Mouse (Mus musculus): ENCODE results near the gene Epyc. TPM values are rescaled to one million over a fixed set of nuclear protein-coding genes. Genes with fewer than 3 reads are reported as not detected.

Epyc gene
- polyA plus RNA-seq, 1 experiment from 2014 or later: 0.78 TPM

DNA sequence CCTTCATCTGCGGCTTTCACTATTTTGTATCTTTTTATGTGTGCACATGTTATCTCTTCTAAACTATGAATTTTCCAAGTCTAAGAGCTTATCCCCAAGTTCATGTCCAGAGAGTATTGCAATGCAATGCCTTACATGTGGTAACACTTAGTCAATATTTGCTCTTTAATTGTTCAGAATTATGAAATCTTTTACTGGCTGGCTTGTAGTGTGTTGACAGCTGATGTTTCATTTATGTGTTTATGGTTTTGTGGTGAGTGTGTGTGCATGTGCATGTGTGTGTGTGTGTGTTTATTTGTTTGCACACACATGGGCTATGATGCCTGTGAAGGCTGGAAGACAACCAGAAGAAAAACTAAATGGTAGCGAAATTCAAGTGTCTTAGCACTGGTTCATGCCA, 1.9 kb upstream of the Epyc start:
- H3K36me3 ChIP-seq (ENCODE audit: control insufficient read depth, insufficient read depth, low read length): no peaks in the 10 kb centered on the region
- 83% methylated on average over 2 of the region's 2 CpGs for WGBS
- no peak for ATAC-seq (ENCODE audit: low read depth)

DNA sequence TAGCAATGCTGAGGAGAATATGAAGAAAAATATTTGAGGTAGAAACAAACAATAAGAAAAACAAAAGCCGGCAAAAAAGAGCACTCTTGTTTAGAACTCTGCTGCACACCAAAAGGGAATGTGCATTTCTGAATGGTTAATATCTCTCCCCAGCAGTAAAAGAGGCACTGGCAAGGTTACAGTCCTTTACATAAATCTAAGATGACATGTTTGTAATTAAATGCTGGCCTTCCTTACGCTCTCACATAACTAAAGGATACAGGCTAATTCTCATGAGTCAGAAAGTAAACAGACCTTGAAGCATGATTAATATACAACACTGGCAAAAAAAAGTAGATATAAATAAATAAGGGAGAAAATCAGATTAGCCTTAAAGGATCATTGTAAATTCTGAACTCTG, 6.5 kb downstream of the Epyc start:
- ATAC-seq (ENCODE audit: low read depth): no peak
- Histone ChIP-seq H3K36me3 (ENCODE audit: control insufficient read depth, insufficient read depth, low read length) (no peaks in the 10 kb centered on the region), H3K4me2 (ENCODE audit: low read depth, low read length) (no peak overlapping the region), H3K4me3 (ENCODE audit: low read length) (no peak overlapping the region), H3K9me3 (ENCODE audit: control insufficient read depth, low read length) (no peaks in the 10 kb centered on the region), H3K4me1 (replicated peaks; ENCODE audit: control insufficient read depth, insufficient read depth, low read length) (0 out of 2 replicates have a peak, but pooled peaks cover 2% of the 10 kb centered on the region), H3K27me3 (ENCODE audit: control insufficient read depth, insufficient read depth, low read depth, low read length) (no peaks in the 10 kb centered on the region), H3K9ac (ENCODE audit: low read length) (no peak overlapping the region), H3K27ac (ENCODE audit: low read length) (no peak overlapping the region)
- 32% methylated on average over 2 of the region's 2 CpGs for WGBS

More for the DNA sequence above, 1.9 kb upstream of the Epyc start:
- H3K9me3 ChIP-seq (ENCODE audit: control insufficient read depth, low read length): no peaks in the 10 kb centered on the region
- H3K27me3 ChIP-seq (ENCODE audit: control insufficient read depth, insufficient read depth, low read depth, low read length): no peaks in the 10 kb centered on the region
- H3K4me1 ChIP-seq (replicated peaks; ENCODE audit: control insufficient read depth, insufficient read depth, low read length): no peaks in the 10 kb centered on the region
- no peak overlapping the region for H3K9ac ChIP-seq (ENCODE audit: low read length)
- H3K4me3 ChIP-seq (ENCODE audit: low read length): no peak overlapping the region
- H3K4me2 ChIP-seq (ENCODE audit: low read depth, low read length): no peak overlapping the region
- H3K27ac ChIP-seq (ENCODE audit: low read length): no peak overlapping the region

DNA sequence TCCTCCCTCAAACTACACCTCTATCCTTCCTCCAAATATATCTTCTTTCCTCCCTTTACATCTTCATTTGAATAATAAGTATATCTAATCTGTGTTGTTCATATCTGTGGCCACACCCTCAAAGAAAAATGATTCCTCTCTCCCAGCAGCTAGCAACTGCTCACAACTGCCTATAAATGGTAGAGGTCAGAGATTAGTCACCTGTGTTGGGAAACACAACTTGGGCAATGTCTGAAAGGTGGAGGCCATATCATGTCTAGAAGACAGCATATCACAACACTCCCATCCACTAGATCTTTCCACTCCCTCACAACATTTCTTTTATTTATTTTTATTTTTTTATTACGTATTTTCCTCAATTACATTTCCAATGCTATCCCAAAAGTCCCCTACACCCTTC, 15.6 kb downstream of the Epyc start:
- H3K9me3 ChIP-seq (ENCODE audit: control insufficient read depth, low read length): no peaks in the 10 kb centered on the region
- H3K4me2 ChIP-seq (ENCODE audit: low read depth, low read length): no peak overlapping the region
- no peak overlapping the region for H3K9ac ChIP-seq (ENCODE audit: low read length)
- no peak overlapping the region for H3K27ac ChIP-seq (ENCODE audit: low read length)
- H3K36me3 ChIP-seq (ENCODE audit: control insufficient read depth, insufficient read depth, low read length): no peaks in the 10 kb centered on the region
- H3K4me1 ChIP-seq (replicated peaks; ENCODE audit: control insufficient read depth, insufficient read depth, low read length): no peaks in the 10 kb centered on the region
- H3K4me3 ChIP-seq (ENCODE audit: low read length): no peak overlapping the region
- no peak for ATAC-seq (ENCODE audit: low read depth)
- H3K27me3 ChIP-seq (ENCODE audit: control insufficient read depth, insufficient read depth, low read depth, low read length): no peaks in the 10 kb centered on the region
- WGBS: 93% methylated on average over 1 of the region's 1 CpGs

DNA sequence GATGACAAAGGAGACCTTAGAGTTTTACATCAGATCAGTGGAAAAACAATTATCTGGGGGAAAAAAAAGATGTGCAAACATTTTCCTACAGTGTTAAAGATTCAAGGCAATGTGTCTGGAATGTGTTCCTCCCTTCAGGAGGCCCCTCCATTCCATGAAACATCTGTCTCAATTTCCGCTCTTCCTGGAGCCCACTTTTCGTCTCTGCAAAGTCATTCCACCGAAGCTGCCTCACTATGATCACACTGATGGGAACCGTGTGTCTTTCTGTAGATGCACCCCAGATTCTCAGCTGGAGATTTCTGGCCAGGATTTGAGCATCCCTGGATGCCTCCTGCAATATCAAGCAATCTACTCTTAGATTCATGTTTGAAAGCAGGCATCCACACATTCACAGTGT, 24.8 kb downstream of the Epyc start:
- no peak overlapping the region for H3K27ac ChIP-seq (ENCODE audit: low read length)
- H3K4me1 ChIP-seq (replicated peaks; ENCODE audit: control insufficient read depth, insufficient read depth, low read length): no peaks in the 10 kb centered on the region
- H3K4me2 ChIP-seq (ENCODE audit: low read depth, low read length): no peak overlapping the region
- H3K36me3 ChIP-seq (ENCODE audit: control insufficient read depth, insufficient read depth, low read length): no peaks in the 10 kb centered on the region
- ATAC-seq (ENCODE audit: low read depth): no peak
- no peaks in the 10 kb centered on the region for H3K27me3 ChIP-seq (ENCODE audit: control insufficient read depth, insufficient read depth, low read depth, low read length)
- H3K4me3 ChIP-seq (ENCODE audit: low read length): no peak overlapping the region
- WGBS: 56% methylated on average over 4 of the region's 4 CpGs
- H3K9ac ChIP-seq (ENCODE audit: low read length): no peak overlapping the region
- no peaks in the 10 kb centered on the region for H3K9me3 ChIP-seq (ENCODE audit: control insufficient read depth, low read length)

DNA sequence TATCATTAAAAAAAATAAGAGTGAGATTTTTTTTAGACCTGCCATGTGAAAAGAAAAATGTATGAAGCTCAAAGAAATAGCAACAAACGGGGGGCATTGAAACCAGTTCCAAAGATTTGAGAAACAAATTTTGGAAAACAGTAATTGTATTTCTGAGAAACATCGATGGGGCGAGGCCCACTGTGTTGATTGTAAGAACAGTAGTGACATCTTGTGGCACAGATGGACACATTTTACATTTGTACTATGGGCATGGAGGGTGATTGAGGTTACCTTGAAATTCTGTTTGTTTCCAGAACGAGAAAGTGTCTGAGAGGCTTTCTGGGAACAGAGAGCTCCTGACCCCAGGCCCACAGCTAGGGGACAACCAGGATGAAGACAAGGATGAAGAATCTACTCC, 26.3 kb downstream of the Epyc start:
- Histone ChIP-seq H3K27me3 (ENCODE audit: control insufficient read depth, insufficient read depth, low read depth, low read length) (no peaks in the 10 kb centered on the region), H3K4me1 (replicated peaks; ENCODE audit: control insufficient read depth, insufficient read depth, low read length) (no peaks in the 10 kb centered on the region), H3K9ac (ENCODE audit: low read length) (no peak overlapping the region), H3K36me3 (ENCODE audit: control insufficient read depth, insufficient read depth, low read length) (no peaks in the 10 kb centered on the region), H3K4me3 (ENCODE audit: low read length) (no peak overlapping the region), H3K27ac (ENCODE audit: low read length) (no peak overlapping the region), H3K9me3 (ENCODE audit: control insufficient read depth, low read length) (no peaks in the 10 kb centered on the region), H3K4me2 (ENCODE audit: low read depth, low read length) (no peak overlapping the region)
- 34% methylated on average over 4 of the region's 4 CpGs for WGBS
- no peak; the same call in 1 of the 2 replicates for ATAC-seq (ENCODE audit: low read depth)

DNA sequence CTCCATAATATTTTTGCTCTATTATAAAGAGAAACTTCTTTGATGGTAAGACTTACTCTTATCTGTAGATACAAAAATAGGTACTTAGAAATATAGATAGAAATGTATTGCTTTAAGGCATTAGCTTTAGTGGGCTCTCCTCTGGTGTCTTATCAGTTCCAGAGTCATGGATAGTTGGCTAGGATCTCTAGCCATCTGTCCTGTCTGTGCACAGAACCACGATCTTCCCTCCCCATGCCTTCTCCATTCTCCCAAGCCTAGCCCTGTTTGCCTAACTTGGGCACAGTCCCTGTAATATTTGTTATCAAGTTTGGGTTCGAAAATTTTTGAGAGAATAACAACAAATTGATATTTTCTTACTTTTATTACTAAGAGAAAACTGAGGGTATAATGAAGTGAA, 29.4 kb downstream of the Epyc start:
- no peaks in the 10 kb centered on the region for H3K36me3 ChIP-seq (ENCODE audit: control insufficient read depth, insufficient read depth, low read length)
- ATAC-seq (ENCODE audit: low read depth): no peak
- no peaks in the 10 kb centered on the region for H3K9me3 ChIP-seq (ENCODE audit: control insufficient read depth, low read length)
- no peak overlapping the region for H3K9ac ChIP-seq (ENCODE audit: low read length)
- H3K4me2 ChIP-seq (ENCODE audit: low read depth, low read length): no peak overlapping the region
- H3K27ac ChIP-seq (ENCODE audit: low read length): no peak overlapping the region
- H3K4me3 ChIP-seq (ENCODE audit: low read length): no peak overlapping the region
- no peaks in the 10 kb centered on the region for H3K27me3 ChIP-seq (ENCODE audit: control insufficient read depth, insufficient read depth, low read depth, low read length)
- no peaks in the 10 kb centered on the region for H3K4me1 ChIP-seq (replicated peaks; ENCODE audit: control insufficient read depth, insufficient read depth, low read length)
- WGBS: 55% methylated on average over 2 of the region's 2 CpGs

DNA sequence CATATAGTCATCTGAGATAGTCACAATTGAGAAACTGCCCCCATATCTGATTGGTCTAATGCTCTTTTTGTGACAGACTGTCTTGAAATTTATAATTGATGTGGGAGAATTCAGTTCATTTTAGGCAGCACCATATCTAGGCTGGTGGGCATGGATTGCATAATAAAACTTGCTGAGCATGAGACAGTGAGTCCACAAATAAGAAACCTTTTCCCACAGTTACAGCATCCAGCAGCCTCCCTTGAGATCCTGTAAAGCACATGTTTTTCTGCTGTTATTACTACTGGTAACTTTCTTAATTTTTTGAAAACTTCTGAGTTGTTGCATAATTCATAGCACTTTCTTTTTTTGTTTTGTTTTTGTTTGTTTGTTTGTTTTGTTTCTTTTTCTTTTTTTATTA, 39.1 kb downstream of the Epyc start:
- Histone ChIP-seq H3K36me3 (ENCODE audit: control insufficient read depth, insufficient read depth, low read length) (no peaks in the 10 kb centered on the region), H3K4me2 (ENCODE audit: low read depth, low read length) (no peak overlapping the region), H3K4me1 (replicated peaks; ENCODE audit: control insufficient read depth, insufficient read depth, low read length) (no peaks in the 10 kb centered on the region), H3K4me3 (ENCODE audit: low read length) (no peak overlapping the region), H3K9me3 (ENCODE audit: control insufficient read depth, low read length) (no peaks in the 10 kb centered on the region), H3K9ac (ENCODE audit: low read length) (no peak overlapping the region), H3K27ac (ENCODE audit: low read length) (no peak overlapping the region), H3K27me3 (ENCODE audit: control insufficient read depth, insufficient read depth, low read depth, low read length) (no peaks in the 10 kb centered on the region)
- ATAC-seq (ENCODE audit: low read depth): no peak

DNA sequence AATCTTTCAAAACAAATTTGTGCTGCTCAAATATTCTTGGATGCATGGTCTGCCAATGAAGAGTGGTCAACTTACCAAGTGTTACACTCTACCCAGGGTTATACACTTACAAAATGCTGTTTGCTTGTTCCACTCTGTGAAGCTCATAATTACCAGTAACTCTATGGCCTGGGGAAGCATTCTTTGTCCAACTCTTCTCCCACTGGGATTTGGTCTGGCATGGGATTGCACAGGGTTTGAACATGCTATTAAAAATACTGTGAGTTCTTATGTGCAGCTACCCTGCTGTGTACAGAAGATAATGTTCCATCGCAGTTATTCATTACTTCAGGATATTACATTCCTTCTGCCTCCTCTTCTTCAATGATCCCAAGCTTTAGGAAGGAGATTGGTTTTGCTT, 43.3 kb downstream of the Epyc start:
- Histone ChIP-seq H3K4me3 (ENCODE audit: low read length) (no peak overlapping the region), H3K27ac (ENCODE audit: low read length) (no peak overlapping the region), H3K27me3 (ENCODE audit: control insufficient read depth, insufficient read depth, low read depth, low read length) (no peaks in the 10 kb centered on the region), H3K9me3 (ENCODE audit: control insufficient read depth, low read length) (no peaks in the 10 kb centered on the region), H3K4me2 (ENCODE audit: low read depth, low read length) (no peak overlapping the region), H3K4me1 (replicated peaks; ENCODE audit: control insufficient read depth, insufficient read depth, low read length) (no peaks in the 10 kb centered on the region), H3K36me3 (ENCODE audit: control insufficient read depth, insufficient read depth, low read length) (no peaks in the 10 kb centered on the region), H3K9ac (ENCODE audit: low read length) (no peak overlapping the region)
- ATAC-seq (ENCODE audit: low read depth): no peak
- 92% methylated on average over 1 of the region's 1 CpGs for WGBS

DNA sequence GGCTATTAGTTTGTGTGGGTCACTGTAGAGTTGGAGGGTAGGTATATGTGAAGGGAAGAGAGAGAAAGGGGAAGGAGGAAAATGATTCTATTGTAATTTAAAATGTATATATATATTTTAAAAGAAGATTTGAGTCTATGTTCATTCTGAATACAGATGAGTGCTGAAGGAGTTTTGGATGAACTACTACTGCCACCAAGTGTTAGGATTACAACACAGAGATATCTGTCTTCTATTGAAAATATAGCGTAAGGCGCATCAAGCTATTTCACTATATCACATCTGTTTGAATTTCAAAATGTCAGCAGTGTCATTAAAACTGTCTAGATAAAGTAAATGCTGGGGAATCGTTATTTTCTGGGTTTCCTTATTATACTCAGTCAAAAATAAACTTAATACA, 45.6 kb downstream of the Epyc start:
- no peak overlapping the region for H3K4me3 ChIP-seq (ENCODE audit: low read length)
- no peaks in the 10 kb centered on the region for H3K36me3 ChIP-seq (ENCODE audit: control insufficient read depth, insufficient read depth, low read length)
- no peak overlapping the region for H3K4me2 ChIP-seq (ENCODE audit: low read depth, low read length)
- no peak overlapping the region for H3K27ac ChIP-seq (ENCODE audit: low read length)
- no peaks in the 10 kb centered on the region for H3K4me1 ChIP-seq (replicated peaks; ENCODE audit: control insufficient read depth, insufficient read depth, low read length)
- WGBS: 63% methylated on average over 3 of the region's 3 CpGs
- H3K27me3 ChIP-seq (ENCODE audit: control insufficient read depth, insufficient read depth, low read depth, low read length): no peaks in the 10 kb centered on the region
- no peak overlapping the region for H3K9ac ChIP-seq (ENCODE audit: low read length)
- peaks cover 5% of the 10 kb centered on the region; the same call in 1 of the 2 replicates for H3K9me3 ChIP-seq (ENCODE audit: control insufficient read depth, low read length)
- ATAC-seq (ENCODE audit: low read depth): no peak

DNA sequence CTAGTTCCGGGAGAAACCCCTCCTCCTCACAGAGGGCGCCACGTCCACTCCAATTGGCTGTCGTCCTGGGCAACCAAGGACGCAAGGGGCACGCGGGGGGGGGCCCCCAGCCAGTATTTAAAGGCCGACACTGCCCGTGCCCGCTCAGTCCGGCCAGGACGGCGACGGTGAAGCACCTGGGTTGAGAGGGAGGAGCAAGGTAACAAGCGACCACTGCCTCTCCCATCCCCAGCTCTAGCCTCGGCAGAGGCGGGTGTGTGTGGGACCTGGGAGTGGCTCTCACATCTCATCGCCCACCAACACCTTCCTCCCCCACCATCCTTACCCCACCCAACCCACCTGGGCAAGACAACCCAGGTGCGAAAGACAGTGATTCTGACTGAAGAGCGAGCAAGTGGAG, 49.0 kb downstream of the Epyc start, which contains the start of gene Ccer1:
Ccer1 (plus strand) TSS at position 147 of the 400 bp plus-strand sequence.
- Histone ChIP-seq H3K4me3 (ENCODE audit: low read length) (no peak within 1 kb of the TSS), H3K27ac (ENCODE audit: low read length) (no peak within 1 kb of the TSS), H3K9ac (ENCODE audit: low read length) (no peak within 1 kb of the TSS), H3K4me2 (ENCODE audit: low read depth, low read length) (no peak within 1 kb of the TSS), H3K27me3 (ENCODE audit: control insufficient read depth, insufficient read depth, low read depth, low read length) (no peaks in the 10 kb centered on the region), H3K9me3 (ENCODE audit: control insufficient read depth, low read length) (peaks cover 5% of the 10 kb centered on the region; the same call in 1 of the 2 replicates), H3K36me3 (ENCODE audit: control insufficient read depth, insufficient read depth, low read length) (no peaks in the 10 kb centered on the region), H3K4me1 (replicated peaks; ENCODE audit: control insufficient read depth, insufficient read depth, low read length) (no peaks in the 10 kb centered on the region)
- WGBS: 67% methylated on average over 20 of the region's 20 CpGs
- ATAC-seq (ENCODE audit: low read depth): no peak

Measured in lung, embryonic 16.5 days (tissue).